Mouse (Mus musculus) liver, adult (tissue): ENCODE data around the gene Prrt4.
A peak's percentile ranks its signal among the peaks of the same experiment; 100 is the strongest.

ENCODE experiments used
- GATA4 ChIP-seq: IDR thresholded peaks from 2 replicates; pipeline ENCODE4 v1.6.1; 2014; ENCODE audit warnings: mild to moderate bottlenecking, low read length; ENCODE audit not compliant: insufficient replicate concordance

The Prrt4 gene

DNA sequence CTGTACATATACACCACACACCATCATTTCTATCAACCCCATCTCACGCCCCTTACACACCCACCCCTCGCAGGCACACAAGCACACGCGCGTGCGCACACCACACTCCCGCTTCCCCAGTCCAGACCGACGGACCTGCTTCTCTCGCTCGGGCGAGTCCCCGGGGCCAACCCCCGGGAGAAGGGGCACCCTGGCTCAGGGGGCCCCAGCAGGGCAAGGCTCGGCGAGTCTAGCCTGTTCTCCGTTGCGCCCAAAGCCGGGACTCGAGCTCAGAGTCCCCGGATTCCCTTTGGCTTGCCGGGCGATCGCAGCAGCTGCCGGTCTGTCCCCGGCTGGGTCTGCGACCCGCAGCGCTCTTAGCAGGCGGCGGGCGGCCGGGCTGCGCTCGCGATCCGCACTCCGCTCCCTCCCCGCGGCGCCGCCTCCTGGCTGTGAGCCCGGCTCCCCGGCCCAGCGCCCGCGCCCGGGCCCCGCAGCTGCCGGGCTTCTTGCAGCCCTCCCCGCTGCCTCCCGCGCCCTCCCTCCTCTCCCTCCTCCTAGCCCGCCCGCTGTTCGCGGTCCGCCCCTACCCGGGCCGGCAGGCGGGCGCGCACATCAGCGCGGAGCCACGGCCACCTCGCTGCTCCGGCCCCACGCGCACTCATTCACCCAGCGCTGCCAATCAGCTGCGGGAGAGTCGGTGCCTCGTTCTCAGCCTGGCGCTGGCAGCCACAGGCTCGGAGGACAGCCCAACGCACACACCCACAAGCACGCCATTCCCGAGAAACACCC lies at the start of gene Prrt4:
Gene Prrt4, minus strand, starts transcription at position 697 of the 771 bp plus-strand sequence.
- no peak for TF ChIP-seq GATA4

DNA sequence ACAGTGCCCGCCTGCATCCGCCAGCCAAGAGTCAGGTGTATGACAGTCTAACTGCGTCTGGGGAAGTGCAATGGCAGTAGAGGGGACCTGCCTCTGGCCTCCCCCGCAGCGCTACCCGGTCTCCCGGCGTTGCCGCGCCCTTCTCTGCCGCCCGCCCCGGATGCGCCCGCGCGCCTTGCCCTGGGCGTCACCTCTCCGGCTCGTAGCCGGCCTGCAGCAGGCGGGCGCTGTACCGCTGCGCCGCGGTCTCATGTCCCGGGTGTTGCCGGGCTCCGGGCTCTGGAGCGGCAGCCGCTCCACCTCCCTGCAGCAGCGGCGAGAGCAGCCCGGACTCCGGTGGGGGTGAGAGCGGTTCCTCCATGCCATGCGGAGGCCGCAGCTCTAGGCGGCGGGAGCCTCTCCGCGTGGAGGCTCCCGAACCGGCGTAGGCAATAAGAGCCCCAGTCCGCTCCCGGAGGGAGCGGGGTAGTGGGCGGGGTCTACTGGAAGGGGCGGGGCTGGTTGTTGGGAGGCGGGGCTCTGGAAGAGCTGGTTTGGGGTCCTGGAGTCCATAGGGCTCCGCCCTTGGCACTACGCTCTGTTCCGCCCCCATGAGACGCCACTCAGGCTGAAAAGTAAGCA lies 36.6 kb upstream of the Prrt4 start, which contains the start of gene Impdh1:
Gene Impdh1, minus strand, starts transcription at position 484 of the 621 bp plus-strand sequence.
- TF ChIP-seq GATA4 = no peak

DNA sequence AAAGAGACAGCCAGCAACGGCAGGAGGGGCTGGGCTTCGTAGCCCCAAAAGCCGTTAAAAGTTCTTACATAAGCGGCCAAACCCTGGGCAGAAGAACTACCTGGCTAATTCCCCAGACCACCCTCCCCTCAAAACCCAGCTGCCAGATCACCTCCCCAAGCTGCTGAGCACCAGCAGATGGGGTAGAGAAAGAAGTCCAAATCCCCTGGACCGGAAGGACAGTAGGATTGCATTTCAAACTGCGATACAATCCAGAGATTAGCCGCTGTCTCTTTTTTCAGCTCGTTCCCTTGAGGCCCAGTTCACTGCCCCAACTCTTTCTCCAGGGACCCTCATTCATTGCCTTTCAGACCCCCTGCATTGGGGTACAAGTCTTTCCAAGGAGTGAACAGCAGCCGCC lies 35.8 kb upstream of the Prrt4 start:
- no peak for TF ChIP-seq GATA4

DNA sequence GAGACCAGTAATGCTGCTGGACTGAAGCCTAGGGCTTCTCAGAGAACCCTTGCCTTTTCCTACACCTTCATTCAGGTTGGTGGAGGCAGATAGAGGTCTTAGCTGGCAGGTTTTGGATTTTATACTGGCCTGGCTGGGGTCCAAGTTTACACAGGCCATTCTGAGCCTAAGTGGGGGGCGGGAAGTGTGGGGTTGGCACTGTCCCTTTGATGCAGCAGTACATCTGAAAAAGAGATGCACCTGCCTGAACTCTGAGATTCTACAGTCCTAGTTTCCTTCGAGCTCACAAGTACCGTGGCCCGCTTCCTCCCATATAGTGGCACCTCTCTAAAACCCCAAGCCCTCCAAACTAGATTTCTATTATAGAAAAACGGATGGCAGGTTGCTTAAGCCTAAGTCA lies 35.4 kb upstream of the Prrt4 start:
- no peak for TF ChIP-seq GATA4

DNA sequence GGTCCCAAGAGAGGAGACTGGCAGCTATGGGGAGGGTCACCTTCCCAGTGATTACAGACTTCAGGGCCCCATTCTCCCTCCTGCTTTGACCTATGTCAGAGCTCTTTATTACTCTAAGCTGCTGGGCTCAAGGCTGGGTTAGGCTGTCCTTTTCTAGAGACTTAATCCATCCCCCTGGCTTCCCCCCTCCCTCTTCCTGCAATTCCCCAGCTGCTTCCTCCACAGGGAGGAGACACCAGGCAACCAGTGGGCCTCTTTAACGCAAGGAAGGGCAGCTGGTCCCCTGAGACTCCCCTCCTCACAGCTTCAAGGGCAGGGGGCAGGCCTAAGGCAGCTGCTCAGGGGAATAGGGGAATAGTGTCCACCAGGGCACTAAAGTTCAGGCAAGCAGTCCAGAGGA lies 34.9 kb upstream of the Prrt4 start:
- TF ChIP-seq GATA4 = no peak

DNA sequence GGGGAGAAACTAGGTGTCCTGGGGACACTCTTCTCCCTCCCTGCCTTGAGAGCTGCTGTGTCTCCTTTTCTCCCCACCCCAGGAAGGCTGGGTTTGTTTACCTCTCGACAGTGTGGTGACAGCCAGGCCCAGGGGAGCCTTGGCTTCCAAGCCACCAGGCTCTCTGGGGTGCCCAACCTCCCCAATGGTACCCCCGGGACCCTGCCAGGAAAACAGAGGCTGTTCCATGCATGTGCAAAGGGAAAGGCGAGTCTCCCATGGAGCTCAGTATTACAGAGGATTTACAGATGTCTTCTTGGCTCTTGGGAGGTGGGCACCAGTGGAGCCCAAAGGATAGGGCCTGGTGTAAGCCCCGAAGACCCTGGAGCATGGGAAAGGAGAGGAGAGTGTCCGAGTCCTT lies 34.1 kb upstream of the Prrt4 start:
- TF ChIP-seq GATA4 = no peak

DNA sequence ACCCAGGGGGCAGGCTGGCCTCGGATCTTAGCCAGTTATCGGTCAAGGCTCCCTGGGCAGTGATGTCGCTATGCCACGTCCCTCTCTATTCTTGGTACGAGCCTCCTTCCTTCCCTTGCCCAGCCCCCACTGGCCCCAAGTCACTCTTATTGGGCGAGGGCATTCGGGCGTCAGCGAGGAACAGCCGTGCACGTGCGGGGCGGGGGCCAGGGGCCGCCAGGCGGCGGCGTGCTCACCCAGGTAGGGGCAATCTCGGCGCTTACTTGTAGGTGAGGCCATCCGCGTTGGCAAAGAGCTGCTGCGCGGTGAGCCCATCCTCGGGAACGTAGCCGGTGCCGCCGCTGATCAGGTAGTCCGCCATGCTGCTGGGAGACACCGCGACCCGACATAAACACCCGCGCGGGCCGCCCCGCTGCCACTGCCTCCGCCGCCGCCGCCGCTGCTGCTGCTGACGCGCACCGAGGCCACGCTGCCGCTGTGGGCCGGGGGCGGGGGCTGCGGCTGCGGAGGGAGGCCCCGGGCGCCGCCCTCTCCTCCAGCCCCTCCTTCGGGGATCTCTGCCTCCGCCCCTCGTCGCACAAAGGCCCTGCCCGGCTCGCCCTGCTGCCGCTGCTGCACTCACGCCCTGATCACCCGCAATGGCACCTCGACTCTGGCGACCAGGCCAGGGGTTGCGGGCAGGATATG lies 32.6 kb upstream of the Prrt4 start:
- TF ChIP-seq GATA4 = no peak

DNA sequence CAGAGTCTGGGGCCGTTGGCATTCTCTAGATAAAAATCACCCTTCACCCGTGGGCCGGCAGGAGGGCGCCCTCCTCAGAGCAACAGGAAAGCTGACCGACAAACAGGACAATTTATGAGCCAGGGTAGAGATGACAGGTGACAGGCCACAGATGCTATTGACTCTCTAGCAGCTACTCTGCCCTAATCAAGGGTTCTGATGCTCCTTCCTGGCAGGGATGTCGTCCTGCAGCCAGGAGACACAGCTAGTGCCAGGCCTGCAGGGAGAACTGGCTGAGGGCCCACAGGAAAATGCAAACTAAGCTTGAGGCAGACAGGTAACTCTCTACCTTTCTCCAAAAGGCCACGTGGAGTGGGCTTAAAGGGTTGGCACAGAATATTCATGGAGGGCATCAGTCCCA lies 31.8 kb upstream of the Prrt4 start:
- no peak for TF ChIP-seq GATA4

DNA sequence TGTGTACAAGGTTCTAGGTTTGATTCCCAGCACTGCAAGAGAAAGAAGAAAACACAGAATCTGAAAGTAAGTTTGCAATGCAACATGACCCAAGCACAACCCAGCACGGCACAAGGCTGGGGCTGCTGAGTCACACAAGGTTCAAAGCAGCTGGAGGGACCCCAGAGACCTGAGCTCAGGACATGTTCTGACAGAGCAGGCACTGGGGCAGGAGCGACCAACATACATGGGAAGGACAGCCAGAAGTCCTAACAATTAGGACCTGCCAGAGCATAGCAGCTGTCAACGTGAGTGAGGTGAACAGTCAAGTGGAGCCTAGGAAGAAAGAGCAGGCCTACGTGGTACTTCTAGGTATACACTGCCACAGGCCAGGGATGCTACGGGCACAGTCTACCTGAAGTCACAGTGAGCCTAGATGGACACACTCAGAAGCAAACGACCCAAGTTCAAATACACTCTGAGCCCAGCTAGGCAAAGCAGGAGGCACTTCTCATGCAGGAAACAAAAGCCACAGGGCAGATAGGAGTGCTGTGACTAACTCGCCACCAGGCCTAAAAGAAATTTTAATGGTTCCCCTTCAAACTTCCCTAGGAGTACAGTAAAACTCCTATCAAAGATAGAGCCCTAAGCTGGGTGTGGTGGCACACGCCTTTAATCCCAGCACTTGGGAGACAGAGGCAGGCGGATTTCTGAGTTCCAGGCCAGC lies 31.0 kb upstream of the Prrt4 start:
- no peak for TF ChIP-seq GATA4

DNA sequence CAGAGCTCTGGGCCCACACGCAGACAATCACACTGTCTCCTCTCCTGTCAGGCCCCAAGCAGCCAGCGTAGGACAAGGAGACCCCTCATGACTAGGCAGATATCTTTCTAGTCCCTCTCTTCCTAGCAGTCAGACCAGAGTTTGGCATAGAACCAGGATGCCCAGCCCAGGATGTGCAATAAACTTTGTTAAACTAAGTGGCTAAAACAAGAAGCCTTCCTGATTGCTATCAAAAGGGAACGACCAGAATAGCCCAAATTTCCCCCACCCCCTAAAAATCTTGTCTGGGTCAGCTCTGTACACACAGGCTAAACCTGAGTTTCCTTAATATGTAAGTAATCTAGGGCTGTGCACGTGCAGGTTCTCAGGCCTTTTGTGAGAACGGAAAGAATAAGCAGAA lies 28.8 kb upstream of the Prrt4 start:
- TF ChIP-seq GATA4 = peak; percentile 32; the same call in 1 of the 2 replicates

DNA sequence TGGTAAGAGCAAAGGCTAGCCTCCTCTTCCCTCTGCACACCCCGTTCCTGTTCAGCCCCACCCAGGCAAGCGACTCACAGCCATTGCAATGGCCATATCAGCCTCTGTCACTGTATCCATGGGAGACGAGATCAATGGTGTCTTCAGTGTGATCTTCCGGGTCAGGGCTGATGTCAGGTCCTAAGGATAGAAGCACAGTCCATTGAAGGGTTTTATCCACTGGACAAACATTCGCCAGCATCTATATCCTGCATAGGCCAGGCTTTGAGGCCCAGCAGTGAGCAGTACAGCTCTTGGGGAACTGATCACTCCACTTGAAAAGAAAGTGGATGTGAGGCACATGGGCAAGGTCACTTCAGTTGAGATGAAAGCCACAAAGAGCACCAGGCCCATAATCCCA lies 27.6 kb upstream of the Prrt4 start:
- TF ChIP-seq GATA4 = no peak

DNA sequence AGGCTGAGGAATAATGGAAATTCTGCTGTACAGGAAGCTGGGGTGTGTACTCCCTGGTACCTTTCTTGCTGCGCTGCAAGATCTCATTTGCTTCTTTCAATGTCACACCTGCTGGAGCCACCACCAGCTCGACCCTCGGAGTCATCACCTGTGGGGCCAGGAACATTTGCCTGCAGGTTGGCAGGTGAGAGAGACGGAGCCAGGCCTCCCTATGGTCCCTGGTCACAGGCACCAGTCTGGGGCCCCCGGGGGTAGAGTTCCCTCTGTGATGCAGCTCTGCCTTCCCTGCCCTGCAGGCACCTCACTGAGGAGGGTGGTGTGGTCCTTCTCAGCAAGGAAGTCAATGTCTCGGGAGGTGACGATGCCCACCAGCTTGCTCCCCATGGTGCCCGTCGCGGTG lies 26.6 kb upstream of the Prrt4 start:
- no peak for TF ChIP-seq GATA4

DNA sequence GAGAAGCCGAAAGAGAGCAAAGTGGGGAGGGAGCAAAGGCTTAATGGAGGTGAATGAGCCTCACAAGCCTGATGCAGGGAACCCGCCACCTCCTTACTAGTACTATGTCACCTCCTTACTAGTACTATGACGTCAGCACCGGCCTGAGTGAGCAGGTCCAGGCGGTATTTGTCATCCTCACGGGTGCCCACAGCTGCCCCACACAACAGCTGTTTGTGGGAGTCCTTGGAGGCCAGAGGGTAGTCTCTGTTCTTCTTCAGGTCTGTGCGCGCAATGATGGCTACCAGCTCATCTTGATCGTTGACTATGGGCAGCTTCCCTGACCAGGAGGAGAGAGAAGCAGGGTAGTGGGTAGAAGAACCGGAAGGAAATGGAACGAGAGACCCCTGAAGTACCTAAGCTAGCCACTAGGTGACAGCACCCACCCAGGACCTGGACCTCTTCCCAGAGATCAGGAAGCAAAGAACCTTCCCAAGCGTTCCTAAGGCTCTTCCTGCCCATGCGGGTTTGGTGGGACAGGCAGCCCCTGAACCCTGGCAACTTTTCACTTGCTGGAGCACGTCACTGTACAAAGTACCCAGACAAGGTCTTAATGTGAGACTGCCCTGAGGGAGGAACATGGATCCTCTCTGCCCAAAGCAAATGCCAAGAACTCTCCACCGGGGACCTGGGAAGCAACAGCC lies 25.7 kb upstream of the Prrt4 start:
- no peak for TF ChIP-seq GATA4

DNA sequence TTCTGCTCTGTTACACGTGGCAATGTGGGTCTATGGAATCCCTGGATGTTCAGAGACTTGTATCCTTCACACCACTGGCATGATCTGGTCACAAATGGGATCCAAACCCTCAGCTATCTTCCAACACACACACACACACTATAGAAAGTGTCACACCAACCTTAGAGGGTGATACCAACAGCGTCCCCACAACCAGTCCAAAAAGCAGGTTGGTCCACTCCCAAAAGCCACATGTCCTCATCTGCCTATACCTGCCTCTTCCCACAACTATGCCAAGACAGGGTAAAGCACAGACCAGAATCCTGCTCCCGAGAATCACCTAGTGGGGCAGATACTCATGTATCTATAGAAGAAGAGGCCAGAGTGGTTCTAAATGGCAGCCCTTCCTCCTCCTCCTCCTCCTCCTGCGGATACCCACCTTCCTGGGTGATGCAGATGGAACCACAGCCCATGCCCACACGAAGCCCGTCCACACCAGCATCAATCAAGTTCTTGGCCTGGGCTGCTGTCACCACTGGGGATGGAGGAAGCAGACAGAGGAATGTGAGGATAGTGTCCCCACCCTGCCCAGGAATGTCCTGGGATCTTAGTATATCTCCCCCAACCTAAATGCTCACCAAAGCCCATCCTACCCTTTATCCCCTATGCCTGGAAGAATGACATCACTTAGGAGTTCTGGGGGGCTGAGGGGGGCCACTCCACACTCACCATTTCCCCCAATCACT lies 24.6 kb upstream of the Prrt4 start:
- no peak for TF ChIP-seq GATA4

DNA sequence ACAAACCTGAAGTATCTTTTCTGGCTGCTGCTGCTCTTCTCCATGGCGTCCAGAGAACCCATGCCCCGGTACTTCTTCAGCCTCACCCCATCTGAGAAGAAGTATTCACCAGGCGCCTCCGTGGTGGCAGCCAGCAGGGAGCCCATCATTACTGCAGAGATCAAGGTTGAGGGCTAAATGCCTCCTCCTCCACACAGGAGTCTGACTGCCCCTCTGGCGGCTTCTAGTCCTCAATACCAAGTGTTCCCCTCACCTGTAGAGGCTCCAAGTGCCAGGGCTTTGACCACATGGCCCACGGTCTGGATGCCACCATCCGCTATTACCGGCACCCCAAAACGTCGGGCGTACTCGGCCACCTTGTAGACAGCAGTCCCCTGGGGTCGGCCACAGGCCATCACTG lies 23.7 kb upstream of the Prrt4 start:
- no peak for TF ChIP-seq GATA4

DNA sequence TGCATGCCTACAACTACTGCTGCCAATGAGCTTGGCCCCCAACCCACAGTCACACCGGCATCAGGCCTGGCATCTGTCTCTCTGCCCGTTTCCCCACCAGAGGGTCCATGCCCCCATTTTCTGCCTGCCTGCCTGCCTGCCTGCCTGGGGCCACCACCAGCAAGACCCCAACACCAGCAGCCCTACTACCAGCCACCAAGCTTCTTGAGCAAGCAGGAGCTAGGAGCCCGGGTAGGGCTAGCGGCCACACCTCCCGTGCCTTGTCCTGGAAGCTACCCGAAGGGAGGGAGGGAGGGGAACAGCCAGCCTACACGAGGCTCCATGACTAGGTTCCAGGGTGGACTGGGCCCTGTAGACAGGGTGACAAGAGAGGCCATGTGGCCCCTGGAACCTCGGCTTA lies 22.6 kb upstream of the Prrt4 start:
- TF ChIP-seq GATA4 = no peak
